Mouse (Mus musculus): ENCODE measurements around the gene Cdk7. TPM values are rescaled to one million over a fixed set of nuclear protein-coding genes. Genes with fewer than 3 reads are reported as not detected.

The Cdk7 gene
- total and polyA plus RNA-seq, 3 experiments: 29.4 to 56.9 (median 47.8) TPM

DNA sequence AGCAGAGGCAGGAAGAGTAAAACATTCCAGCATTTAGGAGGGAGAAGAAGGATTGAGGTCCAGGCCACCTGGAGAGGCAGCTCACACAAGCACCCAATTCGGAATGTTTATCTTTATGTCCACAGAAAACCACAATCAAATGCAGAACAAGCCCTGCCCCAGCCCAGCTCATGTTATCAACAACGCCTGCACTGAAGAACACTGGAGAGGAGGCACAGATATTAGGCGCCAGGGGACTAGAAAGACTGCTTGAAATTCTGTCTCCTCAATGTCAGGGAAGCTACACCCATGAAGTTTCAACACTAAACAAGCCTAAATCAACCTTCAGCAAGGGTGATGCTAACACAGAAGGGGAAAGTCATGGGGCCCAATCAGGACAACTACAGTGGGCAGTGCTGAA lies 46.8 kb upstream of the Cdk7 start:
- in situ Hi-C loops (cut with MboI; ENCODE audit: low pct_ligation_motif_present, low pct_unique_long_range_greater_than_20kb, low sequenced_read_pairs): no loop called here
- H3K79me2 ChIP-seq (replicated peaks; ENCODE audit: control insufficient read depth, extremely low read depth, insufficient read depth, poor library complexity, severe bottlenecking): peaks cover 19% of the 10 kb centered on the region
- no peaks in the 10 kb centered on the region for H3K9me3 ChIP-seq (replicated peaks; ENCODE audit: low read length)
- no peak for DNase-seq (ENCODE audit: extremely low read depth)
- peaks cover 30 to 59% of the 10 kb centered on the region in 2 experiments for H3K36me3 ChIP-seq (replicated peaks in 1 of 2; ENCODE audit: control insufficient read depth in 1 of 2, insufficient read depth in 1 of 2, low read length in 1 of 2)
- no peaks in the 10 kb centered on the region for H3K27me3 ChIP-seq (replicated peaks)
- no peak overlapping the region for H3K4me2 ChIP-seq (ENCODE audit: insufficient read depth, low read depth, poor library complexity, severe bottlenecking)
- H3K9ac ChIP-seq (ENCODE audit: insufficient read depth, low read depth): no peak overlapping the region
- dilution Hi-C loops (cut with MboI; ENCODE audit: extremely low pct_ligation_motif_present, extremely low pct_unique_long_range_greater_than_20kb, low sequenced_read_pairs): no loop called here
- no peak overlapping the region for H3K4me3 ChIP-seq (replicated peaks in 1 of 3; ENCODE audit: low read depth in 2 of 3, low read length in 2 of 3, poor library complexity in 1 of 3)
- TF ChIP-seq EP300 (IDR thresholded peaks at IDR 0.05; ENCODE audit: low read length) (no peak), MAZ (IDR thresholded peaks at IDR 0.05; ENCODE audit: low read depth, low read length) (no peak), MAX (IDR thresholded peaks at IDR 0.05; ENCODE audit: low read length) (no peak), CHD2 (IDR thresholded peaks at IDR 0.05; ENCODE audit: low read length) (no peak), ETS1 (conservative IDR thresholded peaks at IDR 0.05; ENCODE audit: low read depth, low read length) (no peak), E2F4 (IDR thresholded peaks at IDR 0.05; ENCODE audit: insufficient replicate concordance, low read depth, low read length) (no peak), MEF2A (IDR thresholded peaks at IDR 0.05; ENCODE audit: borderline replicate concordance, low read depth, low read length) (no peak), RCOR1 (conservative IDR thresholded peaks at IDR 0.05; ENCODE audit: low read depth, low read length) (no peak), MXI1 (IDR thresholded peaks at IDR 0.05; ENCODE audit: low read depth, low read length) (no peak), RAD21 (IDR thresholded peaks at IDR 0.05; ENCODE audit: low read depth, low read length) (no peak), CTCF (conservative IDR thresholded peaks at IDR 0.05 in 1 of 2, IDR thresholded peaks at IDR 0.05 in 1 of 2; ENCODE audit: low read depth in 2 of 2, low read length in 2 of 2) (no peak)
- H3K27ac ChIP-seq (ENCODE audit: insufficient read depth, low read depth): no peak overlapping the region
- H3K4me1 ChIP-seq (ENCODE audit: control insufficient read depth in 1 of 2, insufficient read depth in 2 of 2): peaks cover 0 to 25% of the 10 kb centered on the region in 2 experiments; a peak in 2 of 4 replicates

DNA sequence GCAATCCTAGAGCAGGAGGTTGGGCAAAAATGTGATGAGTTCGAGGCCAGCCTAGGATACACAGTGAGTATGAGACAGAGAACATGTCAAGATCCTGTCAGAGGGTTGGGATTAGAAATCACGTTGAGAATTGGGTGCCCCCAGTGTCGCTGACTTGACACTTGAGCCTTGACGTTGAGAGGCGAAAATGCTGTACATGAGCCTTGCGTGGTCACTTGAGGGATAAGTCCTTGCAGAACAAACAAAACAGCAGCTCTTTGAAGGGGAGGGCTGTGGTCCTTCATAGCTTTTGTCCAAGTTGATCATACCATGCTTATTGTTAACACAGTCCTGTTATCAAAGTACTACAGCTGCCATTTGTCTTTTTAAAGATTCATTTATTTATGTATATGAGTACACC lies 46.0 kb upstream of the Cdk7 start:
- H3K36me3 ChIP-seq (replicated peaks in 1 of 2; ENCODE audit: control insufficient read depth in 1 of 2, insufficient read depth in 1 of 2, low read length in 1 of 2): peaks cover 31 to 58% of the 10 kb centered on the region in 2 experiments
- 0 out of 2 replicates have a peak, but pooled peaks have one; percentile 17 for TF ChIP-seq MXI1 (IDR thresholded peaks at IDR 0.05; ENCODE audit: low read depth, low read length)
- TF ChIP-seq CHD2 (IDR thresholded peaks at IDR 0.05; ENCODE audit: low read length): no peak
- TF ChIP-seq ZMIZ1 (IDR thresholded peaks at IDR 0.05; ENCODE audit: low read depth, low read length): peak; percentile 51; the same call in 1 of the 2 replicates
- 0 out of 2 replicates have a peak, but pooled peaks have one; percentile 21 for TF ChIP-seq POLR2AphosphoS2 (IDR thresholded peaks at IDR 0.05; ENCODE audit: low read depth, low read length)
- no peak for TF ChIP-seq JUN (IDR thresholded peaks at IDR 0.05; ENCODE audit: insufficient read depth, low read depth, low read length)
- peaks cover 12% of the 10 kb centered on the region for H3K79me2 ChIP-seq (replicated peaks; ENCODE audit: control insufficient read depth, extremely low read depth, insufficient read depth, poor library complexity, severe bottlenecking)
- in situ Hi-C loops (cut with MboI; ENCODE audit: low pct_ligation_motif_present, low pct_unique_long_range_greater_than_20kb, low sequenced_read_pairs) (no loop called here), dilution Hi-C loops (cut with MboI; ENCODE audit: extremely low pct_ligation_motif_present, extremely low pct_unique_long_range_greater_than_20kb, low sequenced_read_pairs) (no loop called here)
- peak overlapping the region; percentile 60; the same call in 1 of the 2 replicates for H3K4me2 ChIP-seq (ENCODE audit: insufficient read depth, low read depth, poor library complexity, severe bottlenecking)
- DNase-seq (ENCODE audit: extremely low read depth): no peak
- H3K9ac ChIP-seq (ENCODE audit: insufficient read depth, low read depth): no peak overlapping the region
- peaks cover 0 to 23% of the 10 kb centered on the region in 2 experiments; a peak in 2 of 4 replicates for H3K4me1 ChIP-seq (ENCODE audit: control insufficient read depth in 1 of 2, insufficient read depth in 2 of 2)
- H3K27me3 ChIP-seq (replicated peaks): no peaks in the 10 kb centered on the region
- H3K4me3 ChIP-seq (replicated peaks in 1 of 3; ENCODE audit: low read depth in 2 of 3, low read length in 2 of 3, poor library complexity in 1 of 3): no peak overlapping the region
- no peaks in the 10 kb centered on the region for H3K9me3 ChIP-seq (replicated peaks; ENCODE audit: low read length)
- no peak overlapping the region for H3K27ac ChIP-seq (ENCODE audit: insufficient read depth, low read depth)

All from CH12.LX (cell line).